Mouse (Mus musculus): ENCODE measurements around the gene Cphx1.
"Not testable (repeated sequence)": the region's sequence is repeated elsewhere in the genome, so short reads cannot be mapped to it uniquely, and the experiment has no call there.

DNA sequence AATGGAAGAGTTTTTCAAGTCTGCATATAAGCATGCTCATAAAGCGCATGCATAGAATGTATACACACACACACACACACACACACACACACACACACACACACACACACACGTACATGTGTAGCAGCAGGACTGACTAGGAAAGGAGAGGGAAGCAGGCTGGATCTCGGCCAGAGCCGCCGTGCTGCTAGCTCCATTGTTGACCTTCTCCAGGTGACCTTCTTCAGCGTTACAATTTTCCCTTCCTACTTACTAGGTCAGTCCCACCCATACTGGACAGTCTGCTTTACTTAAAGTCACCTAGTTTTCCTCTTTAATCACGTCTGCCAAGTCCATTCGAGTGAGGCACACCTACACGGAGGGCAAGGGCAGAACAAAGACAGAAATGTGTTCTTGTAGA, 43.8 kb downstream of the Cphx1 start:
- not testable (repeated sequence) for TF ChIP-seq POLR2A (IDR thresholded peaks at IDR 0.05; ENCODE audit: low read depth, low read length); CTCF (conservative IDR thresholded peaks at IDR 0.05; ENCODE audit: insufficient read depth, insufficient read length, low read depth, low read length)
